Mouse (Mus musculus): ENCODE data around the gene Gm21738. TPM values are rescaled to one million over a fixed set of nuclear protein-coding genes. Genes with fewer than 3 reads are reported as not detected.
"Not testable (repeated sequence)": the region's sequence is repeated elsewhere in the genome, so short reads cannot be mapped to it uniquely, and the experiment has no call there.

The Gm21738 gene
- 1.8 and 2.3 TPM in 2 replicates for polyA plus RNA-seq (2015; fragmentation: Nextera tagmentation; extraction: Ambion mirVana)

GRCm38 (mm10) chr14:19418830-19419229, at the start of gene Gm21738:
Gm21738 (minus strand) TSS chr14:19418930.
- H3K4me3 ChIP-seq; H3K9ac ChIP-seq; H3K36me3 ChIP-seq; H3K27ac ChIP-seq; ATAC-seq (ENCODE audit: low FRiP score); H3K9me3 ChIP-seq; H3K27me3 ChIP-seq; H3K4me1 ChIP-seq (replicated peaks); H3K4me2 ChIP-seq: not testable (repeated sequence)
- WGBS = 77% methylated on average over 7 of the region's 7 CpGs

GRCm38 (mm10) chr14:19383741-19384140, 35.0 kb downstream of the Gm21738 start:
- not testable (repeated sequence) for H3K27me3 ChIP-seq; H3K36me3 ChIP-seq; H3K4me1 ChIP-seq (replicated peaks); H3K4me3 ChIP-seq; ATAC-seq (ENCODE audit: low FRiP score); H3K9ac ChIP-seq; H3K4me2 ChIP-seq; H3K27ac ChIP-seq
- WGBS = 86% methylated on average over 7 of the region's 7 CpGs
- H3K9me3 ChIP-seq = peaks cover 40% of the 10 kb centered on the region

Other genes starting within 250 kb of the Gm21738 start
- 0.40 and 0.52 TPM in 2 replicates for gene Gm2244, start 131.0 kb upstream of the Gm21738 start, polyA plus RNA-seq (2015; fragmentation: Nextera tagmentation; extraction: Ambion mirVana)
- gene Gm2237, start 166.2 kb upstream of the Gm21738 start, polyA plus RNA-seq (2015; fragmentation: Nextera tagmentation; extraction: Ambion mirVana) = 5.4 TPM in 2 replicates
- gene Gm5458, start 183.7 kb upstream of the Gm21738 start, polyA plus RNA-seq (2015; fragmentation: Nextera tagmentation; extraction: Ambion mirVana) = not detected in 2 replicates

Data from hindbrain, embryonic 13.5 days (tissue).